Mouse (Mus musculus) C2C12 (cell line): ENCODE results near the gene Lta. TPM values are rescaled to one million over a fixed set of nuclear protein-coding genes. Genes with fewer than 3 reads are reported as not detected.

Source experiments
- H3K27me3 ChIP-seq: one replicate; pipeline ENCODE4 v1.6.1; 2011; ENCODE audit not compliant: control insufficient read depth, insufficient read depth, insufficient read length
- H3K36me3 ChIP-seq: one replicate; pipeline ENCODE4 v1.6.1; 2011; ENCODE audit not compliant: control insufficient read depth, insufficient read depth
- H3K4me3 ChIP-seq: one replicate; pipeline ENCODE4 v1.5.1; 2011; ENCODE audit warnings: mild to moderate bottlenecking, control low read depth; ENCODE audit not compliant: poor library complexity, insufficient read depth, severe bottlenecking
- H3K79me2 ChIP-seq: one replicate; pipeline ENCODE4 v1.6.1; 2011; ENCODE audit not compliant: control insufficient read depth, insufficient read depth
- H3K79me3 ChIP-seq: one replicate; pipeline ENCODE4 v1.6.1; 2011; ENCODE audit warnings: low read depth, control low read depth
- H3ac ChIP-seq: one replicate; pipeline ENCODE3; 2011; ENCODE audit warnings: low read depth; ENCODE audit not compliant: control insufficient read depth, insufficient read length
- CEBPB ChIP-seq: IDR thresholded peaks from one replicate; pipeline ENCODE4 v1.6.1; 2011; ENCODE audit warnings: low read depth, mild to moderate bottlenecking, control low read depth, moderate library complexity
- CTCF ChIP-seq: IDR thresholded peaks from one replicate; pipeline ENCODE4 v1.5.1; 2011; ENCODE audit not compliant: control insufficient read depth, insufficient read depth, insufficient read length
- FOSL1 ChIP-seq: IDR thresholded peaks from one replicate; pipeline ENCODE4 v1.8.0; 2011; ENCODE audit warnings: mild to moderate bottlenecking, low read length; ENCODE audit not compliant: poor library complexity, insufficient read depth, severe bottlenecking
- MAX ChIP-seq: IDR thresholded peaks from one replicate; pipeline ENCODE4 v1.6.1; 2011; ENCODE audit warnings: mild to moderate bottlenecking, control low read depth
- MYOD1 ChIP-seq: IDR thresholded peaks from one replicate; pipeline ENCODE4 v1.6.1; 2011; ENCODE audit warnings: low read depth; ENCODE audit not compliant: control insufficient read depth, insufficient read length
- MYOG ChIP-seq: IDR thresholded peaks from one replicate; pipeline ENCODE4 v1.6.1; 2011; ENCODE audit not compliant: control insufficient read depth, insufficient read length; ENCODE audit errors: extremely low read depth
- USF1 ChIP-seq: IDR thresholded peaks from one replicate; pipeline ENCODE4 v1.6.1; 2011; ENCODE audit warnings: low read depth, mild to moderate bottlenecking, control low read depth, moderate library complexity
- polyA plus RNA-seq: library from polyadenylated mRNA; unstranded; fragments of >200 nt; fragmentation: generic; extraction: Trizol; gene quantifications from one replicate; pipeline ENCODE4 v1.2.1, GENCODE M21; 2012; ENCODE audit warnings: missing spikeins

Gene Lta
- polyA plus RNA-seq, 1 experiment = 0.07 TPM

- H3K79me3 ChIP-seq = peaks cover 19% of the 10 kb centered on the region
- no peak for TF ChIP-seq MYOD1
- no peak for TF ChIP-seq MAX
- TF ChIP-seq CEBPB = no peak
- no peak for TF ChIP-seq MYOG
- peaks cover 80% of the 10 kb centered on the region for H3K36me3 ChIP-seq
These were observed 46.1 kb upstream of the Lta start for GRCm38 (mm10) chr17:35251162-35251719.

GRCm38 (mm10) chr17:35250348-35251120, 45.4 kb upstream of the Lta start:
- TF ChIP-seq FOSL1 = no peak
- TF ChIP-seq MYOG = no peak
- no peak for TF ChIP-seq USF1
- TF ChIP-seq MYOD1 = no peak
- TF ChIP-seq MAX = no peak
- no peak for TF ChIP-seq CEBPB
- H3ac ChIP-seq = no peak overlapping the region
- peaks cover 26% of the 10 kb centered on the region for H3K79me3 ChIP-seq
- H3K36me3 ChIP-seq = peaks cover 87% of the 10 kb centered on the region
- H3K4me3 ChIP-seq = no peak overlapping the region
- peaks cover 58% of the 10 kb centered on the region for H3K79me2 ChIP-seq
- no peaks in the 10 kb centered on the region for H3K27me3 ChIP-seq

More at GRCm38 (mm10) chr17:35251162-35251719, 46.1 kb upstream of the Lta start:
- Histone ChIP-seq H3K27me3 (no peaks in the 10 kb centered on the region), H3ac (no peak overlapping the region), H3K79me2 (peaks cover 50% of the 10 kb centered on the region), H3K4me3 (no peak overlapping the region)

- Histone ChIP-seq H3K36me3 (peaks cover 95% of the 10 kb centered on the region), H3K79me3 (peaks cover 35% of the 10 kb centered on the region), H3ac (no peak overlapping the region), H3K4me3 (no peak overlapping the region), H3K27me3 (no peaks in the 10 kb centered on the region), H3K79me2 (peaks cover 67% of the 10 kb centered on the region)
- no peak for TF ChIP-seq MAX
- no peak for TF ChIP-seq CEBPB
- no peak for TF ChIP-seq CTCF
- TF ChIP-seq USF1 = no peak
- no peak for TF ChIP-seq MYOD1
- no peak for TF ChIP-seq MYOG
- no peak for TF ChIP-seq FOSL1
These were observed 44.5 kb upstream of the Lta start for GRCm38 (mm10) chr17:35249451-35250197.

GRCm38 (mm10) chr17:35248986-35249385, 43.8 kb upstream of the Lta start:
- Histone ChIP-seq H3K36me3 (peaks cover 96% of the 10 kb centered on the region), H3K27me3 (no peaks in the 10 kb centered on the region), H3ac (no peak overlapping the region), H3K79me3 (peaks cover 42% of the 10 kb centered on the region), H3K4me3 (no peak overlapping the region), H3K79me2 (peaks cover 73% of the 10 kb centered on the region)
- no peak for TF ChIP-seq MYOD1
- TF ChIP-seq MYOG = no peak
- no peak for TF ChIP-seq USF1
- no peak for TF ChIP-seq CEBPB
- TF ChIP-seq MAX = no peak
- TF ChIP-seq FOSL1 = no peak

- Histone ChIP-seq H3K36me3 (peaks cover 90% of the 10 kb centered on the region), H3K27me3 (no peaks in the 10 kb centered on the region), H3K79me2 (peaks cover 91% of the 10 kb centered on the region), H3ac (no peak overlapping the region), H3K4me3 (no peak overlapping the region), H3K79me3 (peaks cover 60% of the 10 kb centered on the region)
- no peak for TF ChIP-seq MAX
These were observed 42.0 kb upstream of the Lta start for GRCm38 (mm10) chr17:35247144-35247543.

GRCm38 (mm10) chr17:35245731-35246623, 40.8 kb upstream of the Lta start:
- Histone ChIP-seq H3K79me3 (peaks cover 62% of the 10 kb centered on the region), H3K4me3 (no peak overlapping the region), H3K36me3 (peaks cover 81% of the 10 kb centered on the region), H3K79me2 (peaks cover 92% of the 10 kb centered on the region), H3ac (no peak overlapping the region), H3K27me3 (no peaks in the 10 kb centered on the region)
- no peak for TF ChIP-seq MYOD1
- TF ChIP-seq MAX = no peak
- no peak for TF ChIP-seq CEBPB
- no peak for TF ChIP-seq MYOG
- no peak for TF ChIP-seq FOSL1
- no peak for TF ChIP-seq USF1
- TF ChIP-seq CTCF = no peak
